Mouse (Mus musculus) hindbrain, postnatal 0 days (tissue): Measurements from ENCODE around the gene Slc46a2. TPM values are rescaled to one million over a fixed set of nuclear protein-coding genes. Genes with fewer than 3 reads are reported as not detected.

Experiments used
- ATAC-seq: fragments of 200-750 bp; cut with Nextera tagmentation; 2 replicates; pipeline ENCODE4 v1.8.0; 2017; ENCODE audit warnings: mild to moderate bottlenecking, moderate TSS enrichment, moderate library complexity
- DNase-seq: peaks from one replicate; pipeline ENCODE4 v3.0.0-alpha.2; 2015; ENCODE audit warnings: low spot score
- H3K27ac ChIP-seq: fragments of 300-500 bp; sonication (generic); 2 replicates; pipeline ENCODE4 v1.5.1; 2014; ENCODE audit warnings: mild to moderate bottlenecking
- H3K27me3 ChIP-seq: fragments of 300-500 bp; sonication (generic); 2 replicates; pipeline ENCODE4 v1.6.1; 2014; ENCODE audit warnings: low read length, mixed read lengths; ENCODE audit not compliant: insufficient read depth
- H3K36me3 ChIP-seq: fragments of 300-500 bp; sonication (generic); 2 replicates; pipeline ENCODE4 v1.6.1; 2014; ENCODE audit warnings: low read length, mixed read lengths; ENCODE audit not compliant: insufficient read depth
- H3K4me1 ChIP-seq: fragments of 300-500 bp; sonication (generic); 2 replicates; pipeline ENCODE4 v1.6.1; 2014; ENCODE audit warnings: antibody characterized with exemption, low read length, mixed read lengths; ENCODE audit not compliant: insufficient read depth
- H3K4me2 ChIP-seq: fragments of 300-500 bp; sonication (generic); 2 replicates; pipeline ENCODE4 v1.6.1; 2014; ENCODE audit warnings: low read depth, mild to moderate bottlenecking, low read length, moderate library complexity, mixed read lengths
- H3K4me3 ChIP-seq: fragments of 300-500 bp; sonication (generic); 2 replicates; pipeline ENCODE4 v1.5.1; 2014; ENCODE audit warnings: low read length
- H3K9ac ChIP-seq: fragments of 300-500 bp; sonication (generic); replicated peaks from 2 replicates; pipeline ENCODE4 v1.6.1; 2014; ENCODE audit warnings: mild to moderate bottlenecking, low read length, moderate library complexity, mixed read lengths
- H3K9me3 ChIP-seq: fragments of 300-500 bp; sonication (generic); 2 replicates; pipeline ENCODE4 v1.6.1; 2016; ENCODE audit warnings: low read length, mixed read lengths
- CTCF ChIP-seq: IDR thresholded peaks from 2 replicates; pipeline ENCODE4 v1.5.1; 2016; ENCODE audit warnings: antibody characterized with exemption, control low read depth, low read depth
- WGBS: fragments of 180-500 bp; shearing (Covaris S2); extraction: QIAGEN DNeasy Blood & Tissue Kit; methylation state at CpG from one replicate; pipeline ENCODE4 v1.1.7; 2014; 5-methylcytosine and 5-hydroxymethylcytosine counted together
- polyA plus RNA-seq: library from polyadenylated mRNA; unstranded; fragments of >200 nt; fragmentation: Nextera tagmentation; extraction: Ambion mirVana; gene quantifications from 2 replicates; pipeline ENCODE4 v1.2.1, GENCODE M21; 2015
- total RNA-seq: library from RNA; depleted of rRNA; stranded (reverse); fragments of >200 nt; gene quantifications from 2 replicates; pipeline ENCODE4 v1.2.3, GENCODE M21; 2014

The Slc46a2 gene
- total and polyA plus RNA-seq, 2 experiments from 2014 or later: 0.05 TPM; not detected in 1

GRCm38 (mm10) chr4:59927666-59928065, 12.8 kb upstream of the Slc46a2 start:
- ATAC-seq: no peak
- 94% methylated on average over 3 of the region's 3 CpGs for WGBS
- Histone ChIP-seq H3K9me3 (no peaks in the 10 kb centered on the region), H3K27ac (no peak overlapping the region), H3K4me2 (no peak overlapping the region), H3K4me1 (no peaks in the 10 kb centered on the region), H3K4me3 (no peak overlapping the region), H3K9ac (no peak overlapping the region), H3K27me3 (no peaks in the 10 kb centered on the region), H3K36me3 (no peaks in the 10 kb centered on the region)
- no peak for DNase-seq
- no peak for TF ChIP-seq CTCF

- Histone ChIP-seq H3K4me2 (no peak overlapping the region), H3K9ac (no peak overlapping the region), H3K27me3 (no peaks in the 10 kb centered on the region), H3K4me3 (no peak overlapping the region), H3K9me3 (no peaks in the 10 kb centered on the region), H3K27ac (no peak overlapping the region), H3K4me1 (no peaks in the 10 kb centered on the region), H3K36me3 (no peaks in the 10 kb centered on the region)
- WGBS: 78% methylated on average over 9 of the region's 9 CpGs
- ATAC-seq: no peak
- TF ChIP-seq CTCF: no peak
- no peak for DNase-seq
Measured at GRCm38 (mm10) chr4:59925082-59925481, 10.2 kb upstream of the Slc46a2 start.

DNA sequence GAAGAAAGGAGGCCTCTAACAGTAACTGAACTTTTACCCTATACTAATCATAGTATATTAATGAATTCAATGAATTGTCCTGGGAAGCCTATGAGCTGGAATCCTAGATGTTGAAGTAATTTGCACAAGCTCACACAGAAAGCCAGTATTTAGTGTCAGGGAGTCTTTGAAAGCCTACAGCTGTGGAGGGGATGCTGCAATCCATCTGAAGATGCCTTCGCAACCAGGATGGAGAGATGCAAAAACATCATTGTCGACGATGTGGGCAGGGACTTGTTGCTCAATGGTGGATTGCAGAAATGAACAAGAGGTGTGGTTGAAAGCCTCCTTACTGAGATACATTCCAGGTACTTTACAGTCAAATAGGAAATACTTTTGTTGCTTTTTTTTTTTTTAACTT, 3.1 kb upstream of the Slc46a2 start:
- DNase-seq: no peak
- 91% methylated on average over 3 of the region's 3 CpGs for WGBS
- no peak for ATAC-seq
- Histone ChIP-seq H3K36me3 (no peaks in the 10 kb centered on the region), H3K9ac (no peak overlapping the region), H3K4me2 (no peak overlapping the region), H3K9me3 (no peaks in the 10 kb centered on the region), H3K4me1 (no peaks in the 10 kb centered on the region), H3K4me3 (no peak overlapping the region), H3K27me3 (no peaks in the 10 kb centered on the region), H3K27ac (no peak overlapping the region)
- TF ChIP-seq CTCF: no peak

DNA sequence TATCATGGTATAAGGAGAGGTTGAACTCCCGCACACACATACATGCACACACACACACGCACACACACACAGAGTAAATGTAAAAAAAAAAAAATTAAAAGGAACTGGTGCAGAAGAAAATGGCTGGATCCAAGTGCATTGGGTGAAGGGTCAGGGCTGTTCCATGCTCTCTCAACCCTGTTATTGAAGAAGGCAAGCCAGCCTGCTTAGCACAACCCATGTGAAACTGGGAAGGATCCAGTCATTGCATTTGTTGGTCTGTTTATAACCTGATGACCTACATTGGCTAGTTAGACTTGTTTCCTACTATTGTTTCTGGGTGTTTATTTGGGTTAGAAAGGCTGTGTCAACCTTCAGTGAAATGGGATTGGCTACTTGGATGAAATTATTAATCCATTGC, 6.1 kb downstream of the Slc46a2 start:
- no peak overlapping the region for H3K4me3 ChIP-seq
- no peak overlapping the region for H3K4me2 ChIP-seq
- H3K27me3 ChIP-seq: no peaks in the 10 kb centered on the region
- ATAC-seq: no peak
- no peak overlapping the region for H3K9ac ChIP-seq
- no peaks in the 10 kb centered on the region for H3K4me1 ChIP-seq
- WGBS: 93% methylated on average over 2 of the region's 2 CpGs
- H3K27ac ChIP-seq: no peak overlapping the region
- no peak for DNase-seq
- TF ChIP-seq CTCF: no peak
- no peaks in the 10 kb centered on the region for H3K9me3 ChIP-seq
- H3K36me3 ChIP-seq: no peaks in the 10 kb centered on the region

GRCm38 (mm10) chr4:59907657-59908230, 7.1 kb downstream of the Slc46a2 start:
- no peak overlapping the region for H3K4me2 ChIP-seq
- no peaks in the 10 kb centered on the region for H3K4me1 ChIP-seq
- no peak for TF ChIP-seq CTCF
- H3K27ac ChIP-seq: no peak overlapping the region
- no peak overlapping the region for H3K4me3 ChIP-seq
- ATAC-seq (peak; percentile 16; the same call in 1 of the 2 replicates), DNase-seq (no peak)
- no peaks in the 10 kb centered on the region for H3K27me3 ChIP-seq
- H3K9me3 ChIP-seq: no peaks in the 10 kb centered on the region
- 48% methylated on average over 10 of the region's 10 CpGs for WGBS
- no peaks in the 10 kb centered on the region for H3K36me3 ChIP-seq
- no peak overlapping the region for H3K9ac ChIP-seq

DNA sequence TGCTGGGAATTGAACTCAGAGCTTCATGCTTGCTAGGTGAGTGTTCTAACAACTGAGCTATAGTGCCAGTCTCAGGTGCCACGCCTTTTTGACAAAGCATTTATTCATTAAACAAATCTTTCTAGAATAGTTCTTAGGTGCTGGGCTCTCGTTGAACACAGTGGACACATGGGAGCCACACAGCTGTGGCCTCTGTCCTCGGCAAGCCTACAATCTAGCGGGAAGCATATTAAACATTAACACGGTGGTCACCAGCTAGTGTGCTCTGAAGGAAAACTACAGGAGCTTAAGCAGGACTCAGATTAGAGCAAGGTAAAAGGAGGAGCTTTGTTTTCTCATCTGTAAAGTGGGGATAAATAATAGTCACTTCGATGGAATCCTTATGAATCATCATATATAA, 7.8 kb downstream of the Slc46a2 start:
- no peaks in the 10 kb centered on the region for H3K4me1 ChIP-seq
- H3K36me3 ChIP-seq: no peaks in the 10 kb centered on the region

DNA sequence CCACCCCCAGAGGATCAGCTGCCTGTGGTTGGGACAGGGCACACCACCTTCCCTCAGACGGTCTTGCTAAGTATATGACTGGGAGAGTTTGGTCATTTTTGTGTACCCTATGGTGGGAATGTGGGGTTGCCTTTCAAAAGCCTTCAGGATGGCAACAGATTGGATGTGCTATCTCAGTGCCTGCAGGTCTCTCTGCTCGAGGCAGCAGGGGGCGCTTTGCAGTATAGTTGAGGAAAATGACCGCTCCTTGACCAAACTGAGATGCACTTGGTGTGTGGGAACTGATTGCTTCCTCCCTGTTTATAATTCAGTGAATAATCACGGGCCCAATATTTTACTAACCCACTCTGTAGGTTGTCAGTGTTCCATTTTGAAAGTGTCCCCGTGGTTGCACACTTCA, 12.3 kb downstream of the Slc46a2 start:
- TF ChIP-seq CTCF: 0 out of 2 replicates have a peak, but pooled peaks have one; percentile 18
- Histone ChIP-seq H3K36me3 (no peaks in the 10 kb centered on the region; the same call in 1 of the 2 replicates), H3K9me3 (no peaks in the 10 kb centered on the region), H3K27me3 (no peaks in the 10 kb centered on the region), H3K4me3 (no peak overlapping the region), H3K4me2 (no peak overlapping the region), H3K4me1 (no peaks in the 10 kb centered on the region), H3K27ac (no peak overlapping the region), H3K9ac (no peak overlapping the region)
- 68% methylated on average over 6 of the region's 6 CpGs for WGBS
- DNase-seq (no peak), ATAC-seq (no peak)

More for the DNA sequence above, 7.8 kb downstream of the Slc46a2 start:
- WGBS: 85% methylated on average over 6 of the region's 6 CpGs
- no peak for ATAC-seq
- no peak overlapping the region for H3K4me3 ChIP-seq
- no peak overlapping the region for H3K9ac ChIP-seq
- no peaks in the 10 kb centered on the region for H3K27me3 ChIP-seq
- no peak overlapping the region for H3K27ac ChIP-seq
- H3K9me3 ChIP-seq: no peaks in the 10 kb centered on the region
- H3K4me2 ChIP-seq: no peak overlapping the region
- TF ChIP-seq CTCF: no peak
- no peak for DNase-seq
